Mouse (Mus musculus) spleen, postnatal 4 days (tissue): ENCODE data around the gene Nsrp1.
A peak's percentile ranks its signal among the peaks of the same experiment; 100 is the strongest.

Experiments
- DNase-seq, 2 experiments: peaks; one replicate each; pipeline ENCODE4 v3.0.0; 2022; ENCODE audit warnings: low spot score in 2 of 2

The Nsrp1 gene

DNA sequence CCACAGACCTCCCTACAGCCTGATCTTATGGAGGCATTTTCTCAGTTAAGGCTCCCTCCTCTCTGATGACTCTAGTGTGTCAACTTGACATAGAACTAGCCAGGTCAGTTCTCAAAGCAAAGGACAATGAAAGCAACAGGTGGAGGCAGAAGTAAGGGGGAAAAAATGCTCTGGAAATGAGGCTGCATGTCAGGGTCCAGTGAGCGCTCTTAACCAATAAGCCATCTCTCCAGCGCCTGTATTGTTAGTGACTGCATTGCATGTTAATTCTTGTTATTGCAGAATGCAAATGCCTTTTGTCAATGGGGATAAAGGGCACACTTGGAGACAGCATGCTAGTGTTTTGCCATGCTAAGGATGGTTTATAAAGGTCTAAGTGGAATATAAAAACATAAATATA, 35.4 kb downstream of the Nsrp1 start:
- DNase-seq: no peak

DNA sequence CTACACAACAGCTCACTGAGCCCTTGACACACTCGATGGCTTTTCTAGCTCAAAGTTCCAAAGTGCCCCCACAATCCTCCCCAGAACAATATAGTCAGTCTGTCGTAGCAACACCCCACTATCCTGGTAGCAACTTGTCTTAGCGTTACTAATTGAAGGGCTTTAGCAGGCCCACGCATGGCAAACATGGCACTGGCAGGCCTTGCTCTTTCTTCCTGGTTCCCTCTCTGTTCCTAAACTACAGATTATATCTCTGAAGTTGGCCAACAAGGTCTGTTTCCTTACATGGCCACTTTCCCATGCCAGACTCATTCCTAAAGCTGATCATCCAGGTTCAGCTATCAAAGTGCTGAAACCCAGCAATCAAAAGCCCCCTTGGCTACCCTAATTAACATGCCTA, 36.3 kb downstream of the Nsrp1 start:
- no peak for DNase-seq

GRCm38 (mm10) chr11:77031151-77031934, 46.9 kb downstream of the Nsrp1 start:
- DNase-seq: no peak

GRCm38 (mm10) chr11:77028157-77028556, 50.1 kb downstream of the Nsrp1 start:
- no peak for DNase-seq

DNA sequence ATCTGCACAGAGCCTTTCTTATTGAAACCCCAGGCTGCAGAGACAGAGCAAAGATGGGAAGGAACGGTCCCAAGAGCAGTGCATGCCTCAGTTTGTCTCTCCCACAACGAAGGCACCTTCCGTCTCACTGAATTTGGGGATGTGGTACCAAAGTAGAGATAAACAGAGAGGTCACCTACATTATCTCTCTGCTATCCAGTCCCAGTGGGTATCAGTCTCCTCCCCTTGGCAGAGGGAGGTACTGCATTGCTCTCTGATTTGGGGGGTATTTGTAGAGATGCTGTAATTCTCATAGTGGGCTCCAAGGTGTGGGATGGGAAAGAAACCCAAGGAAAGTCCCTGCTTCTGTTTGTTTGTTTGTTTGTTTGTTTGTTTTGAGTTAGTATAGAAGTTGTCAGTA, 51.7 kb downstream of the Nsrp1 start:
- DNase-seq: no peak

DNA sequence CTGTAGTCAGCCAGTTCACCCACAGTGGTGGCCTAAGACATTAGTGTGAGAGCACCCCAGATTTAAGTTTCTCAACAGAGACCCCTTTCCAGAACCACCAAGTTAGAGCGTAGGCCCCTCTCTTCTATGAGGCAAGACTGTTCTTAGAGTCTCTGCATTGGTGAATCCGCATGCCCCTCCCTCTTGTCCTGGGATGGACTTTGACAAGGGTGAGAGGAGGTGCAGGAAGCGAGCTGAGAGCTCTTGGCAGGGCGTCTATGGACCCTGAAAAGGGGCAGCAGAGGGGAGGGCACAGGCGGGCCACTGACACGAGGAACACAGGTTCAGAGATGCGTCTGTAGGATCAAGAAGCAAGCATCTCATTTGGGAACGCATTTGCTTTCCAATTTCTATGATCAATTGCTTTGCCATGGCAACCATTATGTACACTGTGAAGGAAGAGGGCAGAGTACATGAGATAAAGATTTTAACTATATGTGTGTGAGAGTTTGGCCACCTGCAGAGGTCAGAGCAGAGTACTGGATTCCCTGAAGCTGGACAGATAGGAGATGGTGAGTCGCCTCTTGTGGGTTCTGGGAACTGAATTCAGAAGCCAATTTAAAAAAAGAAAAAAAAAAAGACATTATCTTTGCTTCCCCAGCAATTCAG, 56.4 kb downstream of the Nsrp1 start:
- DNase-seq: no peak

DNA sequence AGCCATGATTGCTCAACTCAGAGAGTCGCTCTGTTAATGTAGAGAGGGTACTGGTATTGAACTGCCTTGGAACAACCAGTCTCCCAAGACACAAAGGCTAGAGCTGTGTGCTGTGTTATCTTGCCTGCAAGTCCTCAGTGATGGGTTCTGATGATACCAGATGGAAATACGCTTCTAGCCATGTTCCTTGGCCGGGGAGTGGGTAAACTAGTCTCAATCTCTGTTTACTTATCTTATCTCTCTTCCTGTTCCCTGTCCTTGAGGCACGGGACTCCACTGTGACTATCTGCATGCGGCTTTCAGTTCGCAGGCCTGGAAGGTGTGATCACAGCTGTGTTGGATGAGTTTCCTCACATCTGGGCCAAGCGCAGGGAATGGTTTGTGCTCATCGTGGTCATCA, 58.7 kb downstream of the Nsrp1 start:
- DNase-seq: no peak

DNA sequence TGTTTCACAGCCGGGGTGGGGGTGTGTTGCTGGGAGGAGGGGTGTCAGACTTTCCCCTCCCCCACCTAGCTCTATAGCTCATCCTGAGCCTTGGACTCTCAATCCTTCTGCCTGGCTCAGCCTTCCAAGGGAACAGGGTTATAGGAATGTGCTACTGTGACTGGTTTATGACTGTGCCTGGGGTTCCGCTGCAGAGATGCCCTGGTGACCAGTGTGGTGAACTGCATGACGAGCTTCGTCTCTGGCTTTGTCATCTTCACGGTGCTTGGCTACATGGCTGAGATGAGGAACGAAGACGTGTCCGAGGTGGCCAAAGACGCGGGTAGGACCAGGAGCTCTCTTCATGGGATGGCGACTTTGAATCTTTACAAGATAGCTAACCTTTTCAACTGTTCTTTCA, 60.2 kb downstream of the Nsrp1 start:
- no peak for DNase-seq

GRCm38 (mm10) chr11:77010762-77011475, 67.3 kb downstream of the Nsrp1 start:
- DNase-seq: no peak

GRCm38 (mm10) chr11:77009069-77010025, 68.9 kb downstream of the Nsrp1 start:
- DNase-seq: no peak

GRCm38 (mm10) chr11:77006616-77007015, 71.6 kb downstream of the Nsrp1 start:
- no peak for DNase-seq

DNA sequence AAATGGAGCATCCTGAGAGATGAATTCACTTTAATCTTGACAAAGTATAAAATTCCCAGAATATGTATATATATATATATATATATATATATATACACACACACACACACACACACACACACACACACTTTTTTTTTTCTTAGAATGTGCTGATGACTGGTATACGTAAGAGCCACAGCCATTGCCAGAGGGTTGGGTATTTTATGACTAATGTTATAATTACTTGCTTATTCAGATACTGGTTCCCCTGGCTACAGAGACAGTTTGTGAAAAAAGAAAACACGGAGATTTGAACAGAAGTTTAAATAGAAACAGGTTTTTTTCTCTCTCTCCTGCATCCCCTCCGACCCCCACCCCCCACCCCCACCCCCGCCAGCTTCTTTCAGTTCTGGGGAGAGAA, 72.4 kb downstream of the Nsrp1 start:
- DNase-seq: no peak

DNA sequence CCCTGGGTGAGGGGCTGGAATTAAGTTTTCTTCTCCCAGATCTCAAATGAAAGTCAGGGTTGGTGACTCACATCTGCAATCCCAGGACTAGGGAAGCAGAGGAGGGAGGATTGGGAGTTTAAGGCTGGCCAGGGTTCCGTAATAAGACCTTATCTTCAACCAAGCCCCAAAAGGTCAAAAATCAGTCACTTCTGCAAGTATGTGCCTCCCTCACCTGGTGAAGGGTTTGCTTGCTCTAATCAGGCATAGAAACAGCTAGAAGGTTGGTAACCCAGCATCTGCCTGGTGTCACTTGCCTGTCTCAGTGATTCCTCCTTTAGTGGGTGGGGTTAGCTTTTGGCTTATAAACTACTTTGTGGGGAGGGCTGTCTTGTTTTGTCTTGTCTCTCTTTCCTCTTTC, 75.9 kb downstream of the Nsrp1 start:
- DNase-seq: no peak

DNA sequence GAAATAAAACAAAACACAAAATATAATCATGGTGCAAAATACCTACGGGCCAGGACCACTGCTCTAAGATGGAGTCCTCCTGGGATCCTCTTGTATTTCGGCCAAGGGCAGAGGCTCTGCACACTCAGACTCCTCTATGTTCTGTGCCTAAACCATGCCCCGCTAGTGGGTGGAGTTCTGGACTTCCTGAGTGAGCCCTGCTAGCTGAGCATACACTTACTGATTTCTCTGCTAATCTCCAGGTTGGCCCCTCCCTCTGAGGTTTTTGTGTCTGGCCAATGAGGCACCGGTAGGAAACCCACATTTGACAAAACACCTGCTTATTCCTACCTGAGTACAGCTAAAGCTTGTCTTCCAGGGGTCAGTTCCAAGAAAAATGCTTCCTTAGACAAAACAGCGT, 77.5 kb downstream of the Nsrp1 start:
- no peak for DNase-seq

- no peak for DNase-seq
Measured at GRCm38 (mm10) chr11:76998705-76999226, 79.5 kb downstream of the Nsrp1 start.

DNA sequence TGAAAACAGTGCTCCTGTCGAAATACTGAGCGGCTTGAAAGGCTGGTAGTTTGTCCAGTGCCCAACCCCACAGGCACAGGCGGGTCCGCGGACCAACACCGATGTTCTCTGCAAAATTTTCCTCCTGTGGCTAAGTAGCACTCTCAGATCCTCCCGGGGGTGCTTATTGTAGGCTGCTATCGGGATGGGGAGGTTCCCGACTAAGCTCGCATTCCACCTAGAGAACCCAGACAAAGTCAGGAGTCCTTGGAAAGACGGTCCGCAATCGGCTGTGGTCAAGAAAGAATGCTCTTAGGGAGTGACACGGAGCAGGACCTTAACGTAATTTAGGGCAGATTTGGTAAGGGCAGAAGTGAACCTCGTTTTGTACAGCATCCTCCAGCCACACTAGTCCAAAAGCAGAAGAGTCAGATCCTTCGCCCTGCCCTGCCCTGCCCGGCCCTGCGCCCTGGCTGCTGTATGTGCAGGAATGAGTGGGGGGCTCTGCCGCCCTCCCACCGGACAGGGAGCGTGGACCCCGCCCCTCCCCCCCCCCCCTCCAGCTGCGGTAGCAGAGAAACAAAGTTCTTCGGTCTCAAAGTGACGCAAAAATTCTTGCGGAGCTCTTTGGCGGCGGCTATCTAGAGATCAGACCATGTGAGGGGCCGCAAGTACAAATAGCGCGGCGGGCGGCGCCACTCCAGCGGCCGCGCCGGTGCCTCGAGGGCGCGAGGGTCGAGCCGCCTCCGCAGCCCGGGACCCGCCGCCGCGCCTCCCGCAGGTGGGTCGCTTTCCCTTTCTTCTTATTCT, 80.1 kb downstream of the Nsrp1 start, which contains the start of gene Slc6a4:
Slc6a4 (plus strand) TSS at position 688 of the 789 bp plus-strand sequence.
- no peak for DNase-seq

DNA sequence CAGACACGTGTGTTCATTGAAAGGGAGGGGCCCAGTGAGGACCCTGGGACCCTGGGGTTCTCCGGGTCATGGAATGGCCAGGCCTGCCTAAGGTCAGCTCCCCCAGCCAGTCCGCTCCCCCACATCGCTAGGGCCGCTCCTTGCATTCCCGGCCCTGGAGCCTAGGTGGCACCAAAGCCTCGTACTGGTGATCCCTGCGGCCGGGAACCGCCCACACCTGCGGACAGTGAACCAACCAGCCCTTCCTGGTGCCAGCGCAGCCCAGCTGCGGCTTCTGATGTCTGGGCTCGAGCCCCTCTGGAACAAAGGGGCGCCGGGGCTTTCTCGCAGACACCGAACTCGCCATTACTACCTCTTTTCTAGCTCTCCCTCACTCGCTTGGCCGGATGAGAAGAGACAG, 80.9 kb downstream of the Nsrp1 start:
- peak; percentile 65 to 87 for DNase-seq

- DNase-seq: no peak
Measured at GRCm38 (mm10) chr11:76995966-76996672, 82.1 kb downstream of the Nsrp1 start.
